Mouse (Mus musculus): ENCODE measurements around the gene Sla2. TPM values are rescaled to one million over a fixed set of nuclear protein-coding genes. Genes with fewer than 3 reads are reported as not detected.

The Sla2 gene
- polyA plus RNA-seq, 1 experiment from 2014 or later: 0.63 TPM

DNA sequence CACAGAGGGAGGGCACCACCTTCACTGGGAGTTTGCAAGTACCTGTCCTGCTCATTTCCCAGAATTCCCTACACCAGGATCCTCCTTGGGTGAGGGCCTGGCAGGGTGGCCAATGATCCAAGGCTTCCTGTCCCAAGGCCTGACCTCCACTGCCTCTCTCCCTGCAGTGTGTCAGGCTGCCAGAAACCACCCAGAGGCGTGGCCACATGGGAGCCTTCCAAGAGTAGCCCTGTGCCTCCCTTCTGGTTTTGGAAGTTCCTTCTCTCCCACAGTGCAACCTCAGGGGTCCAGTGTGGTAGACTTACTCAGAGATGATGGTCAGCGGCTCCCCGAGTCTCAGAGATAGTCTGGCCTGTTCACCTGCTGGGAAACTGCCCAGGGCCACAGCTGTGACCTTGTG lies 7.5 kb downstream of the Sla2 start:
- 76% methylated on average over 3 of the region's 3 CpGs for WGBS
- Histone ChIP-seq H3K4me1 (no peaks in the 10 kb centered on the region), H3K27ac (no peak overlapping the region), H3K4me3 (no peak overlapping the region), H3K27me3 (no peaks in the 10 kb centered on the region), H3K4me2 (no peak overlapping the region), H3K36me3 (peaks cover 10% of the 10 kb centered on the region; the same call in 1 of the 2 replicates), H3K9me3 (no peaks in the 10 kb centered on the region), H3K9ac (no peak overlapping the region)
- no peak for ATAC-seq (ENCODE audit: insufficient number of reproducible peaks, low FRiP score, low TSS enrichment, low read depth)

- Histone ChIP-seq H3K4me3 (no peak overlapping the region), H3K9ac (no peak overlapping the region), H3K4me2 (no peak overlapping the region), H3K27me3 (no peaks in the 10 kb centered on the region), H3K9me3 (no peaks in the 10 kb centered on the region), H3K4me1 (no peaks in the 10 kb centered on the region), H3K36me3 (peaks cover 28% of the 10 kb centered on the region), H3K27ac (no peak overlapping the region)
- 53% methylated on average over 9 of the region's 9 CpGs for WGBS
- no peak for ATAC-seq (ENCODE audit: insufficient number of reproducible peaks, low FRiP score, low TSS enrichment, low read depth)
Measured at GRCm38 (mm10) chr2:156877726-156878125, 9.3 kb downstream of the Sla2 start.

DNA sequence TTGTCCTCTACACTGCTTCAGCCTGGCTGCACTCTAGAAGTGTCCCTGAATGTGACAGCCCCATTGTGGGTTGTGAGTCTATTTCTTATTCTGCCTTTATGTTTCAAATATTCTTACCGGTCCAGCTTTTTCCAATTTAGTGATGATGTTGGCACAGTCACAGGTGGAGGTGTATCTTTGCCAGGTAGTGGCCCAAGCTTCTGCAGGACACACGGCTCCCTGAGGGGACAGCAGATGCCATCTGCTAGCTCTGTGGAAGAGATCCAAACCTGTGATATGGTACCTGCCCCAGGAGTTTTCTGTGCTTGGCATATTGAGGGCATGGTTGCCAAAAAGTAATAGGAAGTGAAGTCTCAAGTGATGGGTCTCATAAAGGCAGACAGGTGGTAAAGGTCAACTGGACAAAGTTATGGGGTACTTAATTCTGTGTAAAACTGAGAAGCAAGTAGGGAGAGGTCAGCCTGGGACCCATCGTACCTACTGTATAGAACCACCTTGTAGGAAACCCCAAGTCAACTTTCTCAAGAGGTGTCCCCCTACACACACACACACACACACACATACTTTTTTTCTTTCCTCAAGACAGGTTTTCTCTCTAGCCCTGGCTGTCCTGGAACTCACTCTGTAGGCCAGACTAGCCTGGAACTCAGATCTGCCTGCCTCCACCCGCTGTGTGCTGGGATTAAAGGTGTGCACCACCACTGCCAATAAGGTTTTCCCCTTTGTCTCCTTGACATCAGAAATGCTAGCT lies 12.1 kb downstream of the Sla2 start:
- ATAC-seq (ENCODE audit: insufficient number of reproducible peaks, low FRiP score, low TSS enrichment, low read depth): no peak

DNA sequence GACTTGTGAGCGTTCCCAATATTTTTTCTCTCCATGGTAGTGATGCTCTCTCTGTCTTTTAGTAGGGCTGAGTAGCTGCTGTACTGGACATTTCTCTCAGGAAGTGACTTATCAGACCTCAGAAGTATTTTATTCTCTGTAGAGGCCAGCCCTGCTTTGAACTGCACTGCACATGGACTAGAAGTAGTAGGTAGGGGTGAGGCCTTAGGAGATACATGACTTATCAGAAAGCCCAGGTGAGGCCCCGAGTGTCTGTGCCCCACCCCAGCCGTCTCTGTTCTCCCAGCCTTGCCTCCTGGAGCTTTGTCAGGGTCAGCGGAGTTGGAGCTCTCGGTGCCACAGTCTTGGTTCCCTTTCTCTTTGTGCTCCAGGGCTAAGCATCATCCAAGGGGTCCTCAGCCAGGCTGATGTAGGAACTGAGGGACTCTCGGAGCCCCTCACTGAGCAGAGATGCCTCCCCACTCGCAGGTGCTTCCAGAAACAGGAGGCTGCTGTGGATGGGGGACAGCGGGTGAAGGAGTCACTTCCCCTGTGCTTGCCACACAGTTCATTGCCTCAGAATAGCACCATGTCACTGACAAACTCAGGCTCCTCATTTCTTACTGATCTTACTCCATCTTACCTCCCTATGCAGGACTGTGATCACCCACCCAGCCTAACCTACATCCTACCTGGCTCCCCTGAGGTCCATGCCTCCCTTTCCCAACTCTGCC lies 12.8 kb downstream of the Sla2 start:
- Histone ChIP-seq H3K4me3 (no peak overlapping the region), H3K27ac (no peak overlapping the region), H3K36me3 (peaks cover 50% of the 10 kb centered on the region), H3K9me3 (no peaks in the 10 kb centered on the region), H3K4me2 (no peak overlapping the region), H3K4me1 (no peaks in the 10 kb centered on the region), H3K27me3 (no peaks in the 10 kb centered on the region), H3K9ac (no peak overlapping the region)
- ATAC-seq (ENCODE audit: insufficient number of reproducible peaks, low FRiP score, low TSS enrichment, low read depth): no peak
- 92% methylated on average over 8 of the region's 8 CpGs for WGBS

More for the DNA sequence above, 12.1 kb downstream of the Sla2 start:
- Histone ChIP-seq H3K4me2 (no peak overlapping the region), H3K4me1 (no peaks in the 10 kb centered on the region), H3K36me3 (peaks cover 48% of the 10 kb centered on the region), H3K27me3 (no peaks in the 10 kb centered on the region), H3K4me3 (no peak overlapping the region), H3K27ac (no peak overlapping the region), H3K9me3 (no peaks in the 10 kb centered on the region), H3K9ac (no peak overlapping the region)
- 87% methylated on average over 4 of the region's 4 CpGs for WGBS

- H3K9ac ChIP-seq: no peak overlapping the region
- WGBS: 31% methylated on average over 5 of the region's 5 CpGs
- H3K4me3 ChIP-seq: no peak overlapping the region
- H3K36me3 ChIP-seq: peaks cover 56% of the 10 kb centered on the region
- H3K4me1 ChIP-seq: no peaks in the 10 kb centered on the region
- H3K4me2 ChIP-seq: no peak overlapping the region
- H3K9me3 ChIP-seq: no peaks in the 10 kb centered on the region
- ATAC-seq (ENCODE audit: insufficient number of reproducible peaks, low FRiP score, low TSS enrichment, low read depth): no peak
- no peaks in the 10 kb centered on the region for H3K27me3 ChIP-seq
- no peak overlapping the region for H3K27ac ChIP-seq
Measured at GRCm38 (mm10) chr2:156873629-156874028, 13.4 kb downstream of the Sla2 start.

DNA sequence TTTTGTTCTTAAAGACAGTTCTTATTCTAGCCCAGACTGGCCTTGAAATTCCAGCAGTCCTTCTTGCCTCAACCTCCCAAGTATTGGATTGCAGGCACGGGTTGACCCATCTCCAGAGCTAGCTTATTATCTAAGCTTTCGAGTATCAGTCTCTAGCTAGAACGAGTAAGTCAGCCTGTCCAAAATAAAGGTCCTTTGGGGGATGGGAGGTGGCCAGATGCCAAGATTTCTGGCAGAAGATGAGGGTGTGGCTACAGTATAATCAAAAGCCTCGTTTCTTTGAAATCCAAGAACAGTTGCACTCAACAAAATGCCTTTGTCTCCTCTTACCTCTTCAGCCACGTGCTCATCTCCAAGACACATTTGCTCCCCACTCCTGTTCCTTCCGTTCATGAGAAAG lies 16.5 kb downstream of the Sla2 start:
- peaks cover 84% of the 10 kb centered on the region for H3K36me3 ChIP-seq
- no peak overlapping the region for H3K4me2 ChIP-seq
- no peak for ATAC-seq (ENCODE audit: insufficient number of reproducible peaks, low FRiP score, low TSS enrichment, low read depth)
- no peak overlapping the region for H3K9ac ChIP-seq
- H3K27ac ChIP-seq: no peak overlapping the region
- H3K27me3 ChIP-seq: no peaks in the 10 kb centered on the region
- H3K4me3 ChIP-seq: no peak overlapping the region
- WGBS: 44% methylated on average over 6 of the region's 6 CpGs
- H3K4me1 ChIP-seq: no peaks in the 10 kb centered on the region
- H3K9me3 ChIP-seq: no peaks in the 10 kb centered on the region

DNA sequence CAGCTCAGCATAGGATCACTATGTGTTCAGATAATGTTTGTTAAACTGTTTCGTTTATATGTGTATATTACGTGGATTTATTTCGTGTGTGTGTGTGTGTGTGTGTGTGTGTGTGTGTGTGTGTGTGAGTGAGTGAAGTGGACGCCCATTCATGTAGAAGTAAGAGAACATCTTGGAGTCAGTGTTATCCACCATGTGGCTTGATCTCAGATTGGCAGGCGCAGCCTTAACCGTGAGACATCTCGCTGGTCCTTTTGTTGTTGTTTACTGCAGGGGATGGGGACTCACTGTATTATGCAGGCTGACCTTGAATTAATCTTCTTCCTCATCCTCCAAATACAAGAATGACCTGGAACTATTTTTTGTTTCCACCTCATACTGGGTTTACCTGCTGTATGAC lies 17.4 kb downstream of the Sla2 start:
- no peak overlapping the region for H3K9ac ChIP-seq
- no peaks in the 10 kb centered on the region for H3K27me3 ChIP-seq
- H3K4me2 ChIP-seq: no peak overlapping the region
- H3K36me3 ChIP-seq: peaks cover 79% of the 10 kb centered on the region
- no peak overlapping the region for H3K27ac ChIP-seq
- no peak for ATAC-seq (ENCODE audit: insufficient number of reproducible peaks, low FRiP score, low TSS enrichment, low read depth)
- H3K4me1 ChIP-seq: peaks cover 3% of the 10 kb centered on the region; the same call in 1 of the 2 replicates
- H3K4me3 ChIP-seq: no peak overlapping the region
- H3K9me3 ChIP-seq: no peaks in the 10 kb centered on the region
- 88% methylated on average over 7 of the region's 7 CpGs for WGBS

DNA sequence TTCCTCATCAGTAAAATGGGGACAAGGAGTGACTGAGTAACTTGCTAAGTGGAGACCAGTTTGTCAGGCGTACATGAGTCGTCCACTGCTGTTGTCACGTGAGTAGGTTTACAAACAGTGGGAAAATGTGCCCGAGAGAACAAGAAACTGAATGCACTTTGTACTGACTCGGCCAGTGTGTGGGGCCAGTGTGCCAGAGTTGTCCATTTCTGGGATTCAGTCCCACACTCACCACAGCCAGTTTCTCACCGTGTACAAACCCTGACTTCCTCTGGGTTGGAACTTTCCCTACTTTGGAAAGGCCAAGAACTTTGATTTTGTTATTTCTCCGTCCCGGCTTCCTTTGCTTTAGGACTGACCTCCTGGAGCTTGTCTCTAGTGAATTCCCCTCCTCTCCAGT lies 18.0 kb downstream of the Sla2 start:
- Histone ChIP-seq H3K9me3 (no peaks in the 10 kb centered on the region), H3K9ac (no peak overlapping the region), H3K4me2 (no peak overlapping the region), H3K27me3 (no peaks in the 10 kb centered on the region), H3K27ac (no peak overlapping the region), H3K4me1 (peaks cover 9% of the 10 kb centered on the region), H3K36me3 (peaks cover 73% of the 10 kb centered on the region), H3K4me3 (no peak overlapping the region)
- no peak for ATAC-seq (ENCODE audit: insufficient number of reproducible peaks, low FRiP score, low TSS enrichment, low read depth)
- WGBS: 79% methylated on average over 8 of the region's 8 CpGs

GRCm38 (mm10) chr2:156864481-156864880 lies 22.5 kb downstream of the Sla2 start:
- ATAC-seq (ENCODE audit: insufficient number of reproducible peaks, low FRiP score, low TSS enrichment, low read depth): no peak

DNA sequence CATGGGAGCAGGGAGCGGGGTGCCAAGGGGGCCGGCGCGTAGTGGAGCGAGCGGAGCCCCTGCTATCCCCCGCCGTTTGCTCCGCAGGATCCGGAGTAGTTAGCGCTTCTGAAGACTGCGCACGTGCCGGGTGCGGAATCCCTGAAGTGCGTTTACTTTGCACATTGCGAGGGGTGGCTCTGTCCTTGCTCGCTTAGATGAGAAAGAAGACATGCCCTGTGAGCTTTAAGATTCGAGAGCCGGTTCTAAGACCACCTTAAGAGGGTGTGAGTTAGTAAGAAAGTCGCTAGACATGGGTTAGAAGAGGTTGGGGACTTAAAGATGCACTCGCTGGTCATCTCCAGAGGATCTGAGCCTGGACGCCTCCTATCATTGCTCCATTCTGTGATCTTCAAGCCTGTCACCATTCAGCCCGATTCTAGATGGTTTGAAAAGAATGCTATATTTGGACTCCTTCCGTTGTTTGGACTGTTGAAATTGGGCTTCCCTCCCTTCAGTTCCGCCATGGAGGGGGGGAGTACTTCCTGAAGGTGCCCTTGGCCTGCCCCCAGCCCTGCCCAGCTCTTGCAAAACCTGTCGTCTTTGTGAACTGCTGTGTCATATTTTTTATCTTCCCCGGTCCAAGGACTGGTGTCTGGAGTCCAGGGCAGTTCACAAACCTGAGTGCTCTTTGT lies 23.4 kb downstream of the Sla2 start:
- 1% methylated on average over 28 of the region's 28 CpGs for WGBS
- no peak for ATAC-seq (ENCODE audit: insufficient number of reproducible peaks, low FRiP score, low TSS enrichment, low read depth)
- peaks cover 33% of the 10 kb centered on the region for H3K36me3 ChIP-seq
- H3K9me3 ChIP-seq: no peaks in the 10 kb centered on the region
- peak overlapping the region; percentile 98 for H3K9ac ChIP-seq
- peak overlapping the region; percentile 68 for H3K4me2 ChIP-seq
- peaks cover 23% of the 10 kb centered on the region for H3K4me1 ChIP-seq
- no peaks in the 10 kb centered on the region for H3K27me3 ChIP-seq
- H3K27ac ChIP-seq: peak overlapping the region; percentile 92
- peak overlapping the region; percentile 99 for H3K4me3 ChIP-seq

More at GRCm38 (mm10) chr2:156864481-156864880, 22.5 kb downstream of the Sla2 start:
- Histone ChIP-seq H3K36me3 (peaks cover 41% of the 10 kb centered on the region), H3K4me3 (peak overlapping the region; percentile 99), H3K9ac (no peak overlapping the region), H3K27ac (no peak overlapping the region), H3K27me3 (no peaks in the 10 kb centered on the region), H3K4me1 (peaks cover 22% of the 10 kb centered on the region), H3K4me2 (peak overlapping the region; percentile 68), H3K9me3 (no peaks in the 10 kb centered on the region)
- 70% methylated on average over 3 of the region's 3 CpGs for WGBS

DNA sequence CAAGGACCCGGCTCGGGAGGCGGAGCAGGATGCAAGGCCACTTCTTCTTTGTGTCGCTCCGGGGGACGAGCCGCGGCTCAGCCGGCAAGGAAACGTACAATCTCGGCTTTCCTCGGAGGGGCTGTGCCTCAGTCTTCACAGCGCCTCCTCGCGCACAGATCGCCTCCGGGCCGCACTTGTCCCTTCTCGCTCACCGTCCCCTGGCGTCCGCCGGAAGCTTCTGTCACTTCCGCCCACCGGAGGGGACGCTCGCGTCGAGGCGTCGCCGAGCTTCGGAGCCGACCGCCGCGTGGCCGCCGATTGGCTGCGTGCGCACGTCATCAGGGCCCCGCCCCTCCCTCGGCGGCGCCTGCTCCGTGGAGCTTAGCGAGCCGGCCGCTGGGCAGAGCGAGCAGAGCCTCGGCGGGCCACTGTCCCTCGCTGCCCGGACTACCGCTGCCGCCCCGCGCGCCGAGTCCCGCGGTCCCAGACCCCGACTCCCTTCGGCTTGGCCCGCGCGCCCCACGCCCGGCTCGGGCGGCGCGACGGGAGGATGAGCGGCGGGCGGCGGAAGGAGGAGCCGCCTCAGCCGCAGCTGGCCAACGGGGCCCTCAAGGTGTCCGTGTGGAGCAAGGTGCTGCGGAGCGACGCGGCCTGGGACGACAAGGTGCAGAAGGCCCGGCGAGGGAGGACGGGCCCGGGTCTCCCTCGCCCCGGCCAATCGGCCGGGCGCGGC lies 24.1 kb downstream of the Sla2 start, which contains the start of gene Rab5if:
Gene Rab5if (plus strand): TSS at position 357 of the 715 bp plus-strand sequence.
- under 1% methylated on average over 72 of the region's 98 CpGs for WGBS
- H3K27me3 ChIP-seq: no peaks in the 10 kb centered on the region

More for the DNA sequence above, 24.1 kb downstream of the Sla2 start, which contains the start of gene Rab5if:
- H3K4me2 ChIP-seq: peak within 1 kb of the TSS; percentile 68
- peak within 1 kb of the TSS; percentile 95 for H3K27ac ChIP-seq
- H3K36me3 ChIP-seq: peaks cover 26% of the 10 kb centered on the region
- ATAC-seq (ENCODE audit: insufficient number of reproducible peaks, low FRiP score, low TSS enrichment, low read depth): peak; percentile 93
- peaks cover 30% of the 10 kb centered on the region for H3K4me1 ChIP-seq
- no peaks in the 10 kb centered on the region for H3K9me3 ChIP-seq
- peak within 1 kb of the TSS; percentile 98 for H3K9ac ChIP-seq
- H3K4me3 ChIP-seq: peak within 1 kb of the TSS; percentile 99
